In the genomic region with DNA sequence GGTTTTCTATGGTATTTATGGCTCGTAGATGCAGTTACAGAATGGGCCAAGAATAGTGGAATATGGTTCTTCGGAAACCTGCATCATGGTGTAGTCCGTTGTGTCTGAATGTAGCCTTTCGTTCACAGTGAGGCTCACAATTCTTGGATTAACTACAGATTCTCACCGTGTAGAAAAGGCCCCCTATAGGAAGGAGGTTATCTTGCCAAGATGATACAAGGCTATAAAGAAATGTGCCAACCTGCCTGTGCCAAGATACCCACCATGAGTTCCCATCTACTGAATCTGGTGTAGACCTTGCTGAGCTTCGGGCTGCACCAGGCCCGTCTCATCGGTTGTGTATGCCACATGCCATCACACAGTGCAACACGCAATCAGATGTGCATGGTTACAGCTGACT, we compare ENCODE assay signal across 16 mouse cellular contexts.
"Had no signal": no experiment of that assay in that cellular context is flagged by ENCODE, and none has a peak within 500 bp of the region (broad histone marks: within the 10 kb centered on the region; RNA-seq: fewer than 3 reads in every experiment).

No protein-coding gene starts in this region.

- H3K27ac ChIP-seq: neural tube, embryonic 13.5 days; neural tube, embryonic 15.5 days; stomach, embryonic 15.5 days; stomach, postnatal 0 days had no signal

- H3K27me3 ChIP-seq: stomach, embryonic 15.5 days had no signal

- H3K4me1 ChIP-seq: stomach, embryonic 15.5 days had no signal

- DNase-seq: retina, postnatal 1 day; right cerebral cortex, adult 18-20 months; right cerebral cortex, postnatal 14 days; right cerebral cortex, postnatal 25 days; right cerebral cortex, postnatal 4 days; spleen, adult 18-20 months; thymus, adult 18-20 months; thymus, adult 2 months; thymus, postnatal 14 days; thymus, postnatal 25 days; thymus, postnatal 36 days; thymus, postnatal 4 days had no signal

- H3K4me3 ChIP-seq: neural tube, embryonic 13.5 days; neural tube, embryonic 15.5 days; stomach, embryonic 15.5 days had no signal
